Mouse (Mus musculus): ENCODE results near the gene Plch1.

Gene Plch1

GRCm38 (mm10) chr3:63693694-63694093, 205.6 kb downstream of the Plch1 start:
- DNase-seq (ENCODE audit: low read depth, low spot score) = no peak

- DNase-seq (ENCODE audit: low read depth, low spot score) = no peak
Measured at GRCm38 (mm10) chr3:63692727-63693126, 206.5 kb downstream of the Plch1 start.

- no peak for DNase-seq (ENCODE audit: low read depth, low spot score)
Measured at GRCm38 (mm10) chr3:63668779-63669178, 230.5 kb downstream of the Plch1 start.

GRCm38 (mm10) chr3:63665307-63665706, 234.0 kb downstream of the Plch1 start:
- no peak for DNase-seq (ENCODE audit: low read depth, low spot score)

- no peak for DNase-seq (ENCODE audit: low read depth, low spot score)
Measured at GRCm38 (mm10) chr3:63664575-63665243, 234.6 kb downstream of the Plch1 start.

Measured in A20 (cell line).